Mouse (Mus musculus) neural tube, embryonic 11.5 days (tissue): Measurements from ENCODE around the gene Kcnd2. TPM values are rescaled to one million over a fixed set of nuclear protein-coding genes. Genes with fewer than 3 reads are reported as not detected.
"Not testable (repeated sequence)": the region's sequence is repeated elsewhere in the genome, so short reads cannot be mapped to it uniquely, and the experiment has no call there.

Experiments
- ATAC-seq: fragments of 200-750 bp; cut with Nextera tagmentation; 2 replicates; pipeline ENCODE4 v1.8.0; 2017; ENCODE audit warnings: moderate number of reproducible peaks, mild to moderate bottlenecking, moderate TSS enrichment, moderate library complexity; ENCODE audit not compliant: insufficient read depth, low FRiP score, low TSS enrichment
- DNase-seq: peaks from one replicate; pipeline ENCODE4 v3.0.0-alpha.2; 2015; ENCODE audit warnings: low spot score
- H3K27ac ChIP-seq: fragments of 300-500 bp; sonication (generic); 2 replicates; pipeline ENCODE4 v1.5.1; 2014; ENCODE audit warnings: low read depth, mild to moderate bottlenecking, low read length
- H3K27me3 ChIP-seq: fragments of 300-500 bp; sonication (generic); 2 replicates; pipeline ENCODE4 v1.6.1; 2014; ENCODE audit warnings: mild to moderate bottlenecking, low read length, mixed read lengths; ENCODE audit not compliant: control insufficient read depth, insufficient read depth
- H3K36me3 ChIP-seq: fragments of 300-500 bp; sonication (generic); 2 replicates; pipeline ENCODE4 v1.6.1; 2014; ENCODE audit warnings: mild to moderate bottlenecking, low read length, moderate library complexity, mixed read lengths; ENCODE audit not compliant: control insufficient read depth, insufficient read depth
- H3K4me1 ChIP-seq: fragments of 300-500 bp; sonication (generic); 2 replicates; pipeline ENCODE4 v1.6.1; 2014; ENCODE audit warnings: low read length, mixed read lengths; ENCODE audit not compliant: control insufficient read depth, insufficient read depth
- H3K4me2 ChIP-seq: fragments of 300-500 bp; sonication (generic); 2 replicates; pipeline ENCODE4 v1.6.1; 2014; ENCODE audit warnings: low read depth, mild to moderate bottlenecking, moderate library complexity
- H3K4me3 ChIP-seq: fragments of 300-500 bp; sonication (generic); 2 replicates; pipeline ENCODE4 v1.5.1; 2014; ENCODE audit warnings: low read depth, low read length
- H3K9ac ChIP-seq: fragments of 300-500 bp; sonication (generic); 2 replicates; pipeline ENCODE4 v1.6.1; 2014; ENCODE audit warnings: mild to moderate bottlenecking, low read length
- H3K9me3 ChIP-seq: fragments of 300-500 bp; sonication (generic); 2 replicates; pipeline ENCODE4 v1.6.1; 2016; ENCODE audit warnings: low read length; ENCODE audit not compliant: control insufficient read depth
- WGBS: fragments of 180-500 bp; shearing (Covaris S2); extraction: QIAGEN DNeasy Blood & Tissue Kit; methylation state at CpG from one replicate; pipeline ENCODE4 v1.1.7; 2014; 5-methylcytosine and 5-hydroxymethylcytosine counted together
- polyA plus RNA-seq: library from polyadenylated mRNA; unstranded; fragments of >200 nt; fragmentation: Nextera tagmentation; extraction: Ambion mirVana; gene quantifications from 2 replicates; pipeline ENCODE4 v1.2.1, GENCODE M21; 2014

Kcnd2 gene
- polyA plus RNA-seq, 1 experiment from 2014 or later: 2.2 TPM

DNA sequence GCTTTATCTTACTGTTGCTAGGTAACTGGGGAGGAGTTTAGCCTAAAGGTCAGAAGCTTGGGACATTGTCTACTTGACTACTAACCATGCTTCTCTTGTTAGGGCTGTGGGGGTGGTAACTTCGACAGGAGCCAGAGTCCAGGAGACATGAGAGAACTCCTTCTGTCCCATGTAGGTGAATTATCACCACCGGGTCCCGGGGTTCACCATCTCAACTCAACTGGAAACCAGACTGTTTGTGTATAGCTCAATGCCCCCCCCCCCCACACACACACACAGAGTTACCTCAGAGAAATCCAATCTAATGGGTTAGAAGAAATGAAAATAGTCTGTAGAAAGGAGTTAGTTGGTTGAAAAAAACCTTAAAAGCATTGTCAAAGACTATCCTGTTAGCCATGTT, 170.0 kb downstream of the Kcnd2 start:
- not testable (repeated sequence) for DNase-seq, H3K9me3 ChIP-seq, H3K27me3 ChIP-seq, H3K9ac ChIP-seq, H3K4me1 ChIP-seq, H3K4me2 ChIP-seq, ATAC-seq, H3K36me3 ChIP-seq, H3K27ac ChIP-seq, H3K4me3 ChIP-seq
- 56% methylated on average over 3 of the region's 3 CpGs for WGBS

DNA sequence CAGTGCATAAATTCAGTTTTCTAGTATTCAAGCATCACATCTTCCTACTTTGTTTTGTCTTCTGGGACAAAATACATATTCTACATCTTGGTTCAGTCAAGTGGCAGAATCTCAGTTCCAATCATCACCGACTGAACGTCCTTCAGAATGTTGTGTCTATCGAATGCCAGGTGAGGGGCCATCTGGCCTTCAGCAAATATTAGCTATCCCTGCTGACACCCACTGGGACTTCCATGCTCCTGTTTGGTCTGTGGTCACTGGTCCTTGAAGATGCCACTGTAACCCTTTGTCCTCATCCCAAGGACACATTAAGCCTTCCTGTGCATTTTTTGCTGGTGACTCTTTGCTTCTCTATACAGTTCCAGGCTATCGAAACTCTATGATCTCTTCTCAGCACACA, 176.5 kb downstream of the Kcnd2 start:
- no peak overlapping the region for H3K4me2 ChIP-seq
- H3K4me3 ChIP-seq: no peak overlapping the region
- no peaks in the 10 kb centered on the region for H3K9me3 ChIP-seq
- WGBS: 92% methylated on average over 4 of the region's 4 CpGs
- no peaks in the 10 kb centered on the region for H3K4me1 ChIP-seq
- no peaks in the 10 kb centered on the region for H3K36me3 ChIP-seq
- no peaks in the 10 kb centered on the region for H3K27me3 ChIP-seq
- no peak for DNase-seq
- no peak overlapping the region for H3K9ac ChIP-seq
- H3K27ac ChIP-seq: no peak overlapping the region
- no peak for ATAC-seq

DNA sequence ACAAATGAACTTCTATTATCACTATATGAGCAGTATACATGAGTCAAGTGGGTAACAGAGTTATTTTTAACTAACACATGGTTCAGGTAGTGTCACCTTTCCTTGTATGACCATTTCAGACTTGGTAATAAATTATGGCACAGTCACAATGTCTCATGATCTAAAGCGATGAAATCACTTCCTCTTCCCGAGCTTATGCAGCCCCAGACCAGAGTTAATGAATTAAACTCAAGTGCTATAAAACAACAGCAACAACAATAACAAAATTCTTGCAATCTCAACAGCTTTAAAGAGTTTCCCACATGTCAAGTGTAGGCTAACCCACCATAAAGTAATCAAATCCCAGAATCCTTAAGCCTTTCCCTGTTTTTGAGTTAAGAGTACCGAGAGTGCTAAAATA, 198.4 kb downstream of the Kcnd2 start:
- no peak for DNase-seq
- no peaks in the 10 kb centered on the region for H3K27me3 ChIP-seq
- no peak overlapping the region for H3K27ac ChIP-seq
- 86% methylated on average over 3 of the region's 3 CpGs for WGBS
- H3K9ac ChIP-seq: no peak overlapping the region
- H3K4me3 ChIP-seq: no peak overlapping the region
- no peak overlapping the region for H3K4me2 ChIP-seq
- H3K4me1 ChIP-seq: no peaks in the 10 kb centered on the region
- no peak for ATAC-seq
- H3K36me3 ChIP-seq: no peaks in the 10 kb centered on the region
- no peaks in the 10 kb centered on the region for H3K9me3 ChIP-seq

DNA sequence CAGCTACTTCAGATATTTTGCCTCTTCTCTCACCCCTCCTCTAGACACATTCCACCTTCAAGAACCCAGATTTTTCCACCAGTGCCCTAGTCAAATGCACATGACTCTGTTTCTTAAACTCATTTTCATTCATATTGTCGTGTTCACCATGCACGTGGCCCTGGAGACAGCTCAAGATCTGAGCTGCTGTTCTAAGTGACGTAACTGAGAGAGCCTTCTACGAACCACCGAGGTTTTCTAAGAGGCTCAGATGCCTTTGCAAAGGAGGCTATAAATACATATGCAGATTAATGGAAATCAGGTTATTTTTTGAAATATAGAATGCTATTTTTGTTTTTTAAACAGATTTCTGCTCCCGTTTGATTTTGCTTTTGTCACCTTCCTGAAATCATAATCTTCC, 202.9 kb downstream of the Kcnd2 start:
- 84% methylated on average over 6 of the region's 6 CpGs for WGBS
- Histone ChIP-seq H3K27me3 (no peaks in the 10 kb centered on the region), H3K9me3 (no peaks in the 10 kb centered on the region), H3K4me2 (no peak overlapping the region), H3K36me3 (no peaks in the 10 kb centered on the region), H3K4me3 (no peak overlapping the region), H3K4me1 (no peaks in the 10 kb centered on the region), H3K9ac (no peak overlapping the region), H3K27ac (no peak overlapping the region)
- DNase-seq: no peak
- no peak for ATAC-seq

DNA sequence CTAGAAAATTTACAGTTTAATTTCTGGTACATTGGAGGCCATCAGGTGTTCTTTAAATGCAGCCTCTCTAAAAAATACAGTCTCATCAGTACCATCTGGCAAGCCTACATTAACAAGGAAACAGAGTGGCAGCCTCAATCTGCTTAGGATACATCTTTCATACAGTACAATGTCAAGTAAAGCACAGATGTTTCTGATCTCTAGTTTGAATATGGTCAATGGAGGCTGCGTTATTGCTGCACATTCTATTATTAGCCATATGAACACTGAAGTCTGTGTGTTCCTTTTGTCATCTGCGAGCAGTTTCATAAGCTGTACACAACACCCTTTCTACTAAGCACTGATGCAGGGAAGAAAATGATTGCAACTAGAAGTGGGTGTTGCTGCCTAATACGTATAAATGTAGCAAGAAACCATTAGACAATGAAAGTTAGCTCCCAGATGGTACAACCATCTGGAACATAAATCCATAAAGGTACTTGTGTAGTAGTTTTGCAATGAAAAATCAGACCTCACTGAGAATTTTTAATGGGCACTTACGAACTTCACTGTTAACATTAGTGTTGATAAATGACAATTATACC, 209.0 kb downstream of the Kcnd2 start:
- WGBS: 76% methylated on average over 4 of the region's 4 CpGs
- DNase-seq: no peak

DNA sequence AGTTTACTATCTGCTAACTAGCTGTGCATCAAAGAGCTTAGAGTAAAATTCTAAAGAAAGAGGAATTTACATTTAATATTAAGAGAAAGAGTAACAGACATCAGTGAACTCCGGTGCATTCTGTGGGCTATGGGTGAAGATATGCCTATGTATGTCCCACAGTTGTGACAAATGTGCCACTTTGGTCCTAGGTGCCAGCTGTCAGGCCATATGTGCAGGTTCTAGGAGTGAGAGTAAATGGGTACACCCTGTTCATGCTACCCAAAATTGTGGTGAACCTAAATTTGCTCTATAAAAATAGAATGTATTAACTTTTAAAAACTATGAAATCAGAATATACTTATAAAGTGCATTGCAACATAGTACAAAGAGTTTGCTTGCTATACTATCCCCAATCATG, 215.8 kb downstream of the Kcnd2 start:
- WGBS: 92% methylated on average over 1 of the region's 1 CpGs
- Histone ChIP-seq H3K4me3 (no peak overlapping the region), H3K4me2 (no peak overlapping the region), H3K36me3 (no peaks in the 10 kb centered on the region), H3K27ac (no peak overlapping the region), H3K9ac (no peak overlapping the region), H3K4me1 (no peaks in the 10 kb centered on the region), H3K9me3 (no peaks in the 10 kb centered on the region), H3K27me3 (no peaks in the 10 kb centered on the region)
- DNase-seq (no peak), ATAC-seq (no peak)

More for the DNA sequence above, 209.0 kb downstream of the Kcnd2 start:
- Histone ChIP-seq H3K9me3 (no peaks in the 10 kb centered on the region), H3K27me3 (no peaks in the 10 kb centered on the region), H3K4me1 (no peaks in the 10 kb centered on the region), H3K36me3 (no peaks in the 10 kb centered on the region), H3K4me2 (no peak overlapping the region), H3K27ac (no peak overlapping the region), H3K4me3 (no peak overlapping the region), H3K9ac (no peak overlapping the region)
- ATAC-seq: no peak

DNA sequence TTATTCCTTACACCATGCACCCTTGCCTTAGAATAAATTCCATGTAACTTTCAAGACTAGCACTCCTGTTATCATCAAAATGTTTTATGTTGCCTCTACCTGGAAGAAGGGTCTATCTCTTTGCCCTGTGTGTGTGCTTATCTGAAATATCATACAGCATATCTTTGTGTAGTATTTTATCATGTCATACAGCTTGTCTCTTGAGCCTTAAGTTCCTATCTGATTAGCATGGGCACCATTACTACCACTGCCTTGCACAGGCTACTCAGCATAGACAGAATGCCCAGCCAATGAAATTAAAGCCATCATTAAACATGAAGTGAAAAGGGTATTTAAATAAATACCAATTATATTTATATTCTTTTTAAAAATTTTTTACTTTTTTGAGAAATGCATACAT, 249.4 kb downstream of the Kcnd2 start:
- no peaks in the 10 kb centered on the region for H3K4me1 ChIP-seq
- H3K9ac ChIP-seq: no peak overlapping the region
- ATAC-seq (no peak), DNase-seq (no peak)
- no peak overlapping the region for H3K27ac ChIP-seq
- H3K27me3 ChIP-seq: no peaks in the 10 kb centered on the region
- no peak overlapping the region for H3K4me3 ChIP-seq
- no peaks in the 10 kb centered on the region for H3K36me3 ChIP-seq
- H3K9me3 ChIP-seq: no peaks in the 10 kb centered on the region
- no peak overlapping the region for H3K4me2 ChIP-seq

DNA sequence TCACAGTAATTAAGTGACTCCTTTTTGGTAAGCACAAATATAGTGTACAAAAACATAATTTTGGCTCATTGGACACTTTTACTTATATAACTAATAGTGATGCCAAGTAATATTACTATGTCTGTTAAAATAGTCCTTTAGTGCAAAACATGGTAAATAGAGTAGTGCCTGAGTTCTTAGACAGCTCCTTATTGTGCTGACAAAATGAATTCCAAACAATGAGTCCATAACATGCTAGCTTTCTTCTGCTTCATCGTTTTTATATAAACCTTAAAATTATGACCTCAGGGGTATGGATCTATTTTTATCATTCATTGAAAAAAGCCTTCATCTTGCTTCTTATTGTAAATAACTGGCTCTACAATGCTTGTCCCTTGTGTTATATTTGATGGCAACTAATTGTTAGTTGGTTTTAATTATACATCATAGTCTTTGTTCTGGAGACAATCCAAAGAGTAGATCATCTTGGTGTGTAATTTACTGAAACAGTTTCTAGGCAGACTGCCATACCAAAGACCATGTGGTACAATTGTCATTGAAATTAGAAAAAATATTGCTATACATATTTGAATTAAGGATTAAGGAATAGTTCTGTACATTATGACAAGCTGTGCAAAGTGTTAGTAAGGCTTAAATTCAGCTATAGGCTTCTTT, 256.7 kb downstream of the Kcnd2 start:
- H3K4me3 ChIP-seq: no peak overlapping the region

DNA sequence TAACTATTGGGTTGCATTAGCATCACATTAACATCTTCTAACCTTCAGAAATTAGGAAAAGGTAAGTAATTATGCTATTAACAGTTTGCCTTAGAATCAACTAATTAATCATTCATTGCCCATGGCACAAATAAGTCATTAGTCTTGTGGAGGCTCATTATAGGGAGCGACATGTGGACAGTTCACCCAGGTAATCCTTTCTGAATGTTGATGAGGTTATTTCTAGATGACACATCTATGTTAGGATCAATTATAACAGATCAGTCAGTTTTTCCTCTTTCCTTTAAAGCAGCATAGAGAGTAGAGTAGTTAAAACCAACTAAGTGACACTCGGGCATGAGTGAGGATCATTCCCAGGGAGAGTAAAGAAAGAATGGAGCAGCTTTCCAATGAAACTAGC, 267.4 kb downstream of the Kcnd2 start:
- Histone ChIP-seq H3K9me3 (no peaks in the 10 kb centered on the region), H3K4me2 (no peak overlapping the region), H3K36me3 (no peaks in the 10 kb centered on the region), H3K4me1 (no peaks in the 10 kb centered on the region), H3K27ac (no peak overlapping the region), H3K9ac (no peak overlapping the region), H3K4me3 (no peak overlapping the region), H3K27me3 (no peaks in the 10 kb centered on the region)
- DNase-seq (no peak), ATAC-seq (no peak)
- WGBS: 93% methylated on average over 2 of the region's 2 CpGs

More for the DNA sequence above, 256.7 kb downstream of the Kcnd2 start:
- Histone ChIP-seq H3K9ac (no peak overlapping the region), H3K9me3 (no peaks in the 10 kb centered on the region), H3K4me2 (no peak overlapping the region), H3K4me1 (no peaks in the 10 kb centered on the region), H3K27me3 (no peaks in the 10 kb centered on the region), H3K27ac (no peak overlapping the region), H3K36me3 (no peaks in the 10 kb centered on the region)
- ATAC-seq (no peak), DNase-seq (no peak)
- WGBS: 89% methylated on average over 1 of the region's 1 CpGs
